Mouse (Mus musculus) thymus, adult 18-20 months (tissue): ENCODE results near the gene Gm21964.

Source experiments
- DNase-seq, 2 experiments: peaks; one replicate each; pipeline ENCODE4 v3.0.0; 2022; ENCODE audit warnings: mixed read lengths in 2 of 2

The Gm21964 gene

DNA sequence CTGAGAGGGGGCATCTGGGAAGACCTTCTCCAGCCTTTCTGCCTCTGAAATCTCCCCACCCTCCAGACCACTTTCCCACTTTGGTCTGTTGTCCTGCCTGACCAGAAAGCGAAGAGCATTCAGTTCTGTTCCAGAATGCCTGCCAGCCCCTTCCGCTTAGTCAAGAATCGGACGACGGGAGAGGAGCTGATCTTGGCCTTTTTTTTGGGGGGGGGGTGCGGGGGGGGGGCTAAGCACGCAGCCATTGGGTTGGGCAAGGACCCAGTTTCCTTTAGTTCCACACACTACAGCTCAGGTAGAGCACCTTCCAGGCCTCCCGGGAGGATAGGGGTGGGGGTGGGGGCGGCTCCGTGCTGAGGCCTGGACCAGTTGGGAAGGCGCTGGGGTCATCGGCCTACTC is at the start of gene Gm21964:
Gm21964 (plus strand) TSS at position 301 of the 400 bp plus-strand sequence.
- no peak for DNase-seq

GRCm38 (mm10) chr8:110051208-110051607 is 49.8 kb upstream of the Gm21964 start:
- no peak for DNase-seq

- no peak for DNase-seq
These were observed 42.8 kb upstream of the Gm21964 start for GRCm38 (mm10) chr8:110058207-110058606.

DNA sequence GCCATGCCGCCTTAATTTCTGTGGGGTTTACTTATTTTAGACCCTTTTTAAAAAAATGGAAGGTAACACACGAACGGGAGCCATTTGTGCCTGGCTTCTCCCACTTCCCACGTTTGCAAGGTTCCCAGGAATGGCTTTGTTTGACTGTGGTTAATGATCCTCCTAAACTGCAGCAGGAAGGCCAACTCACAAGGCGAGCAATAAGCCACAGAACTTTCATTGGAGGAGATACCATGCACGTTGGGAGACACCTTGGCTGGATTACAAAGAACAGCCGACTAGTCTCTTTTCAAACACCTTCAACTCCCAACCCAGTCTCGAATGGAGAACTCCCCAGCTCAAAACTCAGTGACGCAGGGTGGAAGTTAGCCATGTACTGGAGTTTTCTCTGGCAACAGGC is 36.8 kb upstream of the Gm21964 start:
- no peak for DNase-seq

- DNase-seq, result no peak
These were observed 36.2 kb upstream of the Gm21964 start for GRCm38 (mm10) chr8:110064606-110065365.

GRCm38 (mm10) chr8:110065676-110066075 is 35.3 kb upstream of the Gm21964 start:
- DNase-seq, result no peak

DNA sequence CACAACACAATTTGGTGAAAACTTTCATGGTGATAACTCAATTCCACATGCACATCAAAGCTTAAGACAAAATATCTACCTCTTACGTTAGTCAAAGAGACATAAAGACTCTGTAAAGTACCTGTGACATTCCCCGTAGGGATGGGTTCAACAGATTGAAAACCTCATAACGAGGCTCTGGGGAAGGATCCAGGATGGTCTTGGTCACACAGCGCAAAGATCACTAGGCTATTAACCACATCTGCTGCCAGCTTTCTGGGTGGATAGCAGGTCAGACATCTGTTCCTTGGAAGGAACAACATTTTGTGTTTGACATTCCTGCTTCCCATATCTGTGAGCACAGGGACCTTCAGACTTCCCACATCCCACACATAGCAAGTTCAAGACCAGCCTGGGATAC is 31.3 kb upstream of the Gm21964 start:
- no peak for DNase-seq

DNA sequence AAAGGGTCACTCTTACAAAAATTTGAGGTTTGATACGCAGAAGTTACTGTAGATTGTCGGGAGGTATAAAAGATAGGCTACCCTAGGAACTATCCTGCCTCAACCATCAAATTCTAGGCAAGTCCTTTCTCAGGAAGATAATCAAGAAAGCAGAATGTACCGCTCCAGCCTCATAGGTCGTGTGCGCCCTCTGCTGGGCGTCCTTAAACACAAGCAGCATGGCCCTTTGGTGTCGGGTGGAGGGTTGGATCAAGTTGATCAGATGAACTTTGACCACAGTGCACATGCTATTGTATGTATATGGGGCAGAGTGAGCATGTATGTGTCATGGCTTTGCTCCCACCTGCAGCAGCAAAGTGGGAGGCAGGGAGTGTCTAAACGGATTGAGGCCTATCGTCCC is 29.4 kb upstream of the Gm21964 start:
- DNase-seq, result no peak

DNA sequence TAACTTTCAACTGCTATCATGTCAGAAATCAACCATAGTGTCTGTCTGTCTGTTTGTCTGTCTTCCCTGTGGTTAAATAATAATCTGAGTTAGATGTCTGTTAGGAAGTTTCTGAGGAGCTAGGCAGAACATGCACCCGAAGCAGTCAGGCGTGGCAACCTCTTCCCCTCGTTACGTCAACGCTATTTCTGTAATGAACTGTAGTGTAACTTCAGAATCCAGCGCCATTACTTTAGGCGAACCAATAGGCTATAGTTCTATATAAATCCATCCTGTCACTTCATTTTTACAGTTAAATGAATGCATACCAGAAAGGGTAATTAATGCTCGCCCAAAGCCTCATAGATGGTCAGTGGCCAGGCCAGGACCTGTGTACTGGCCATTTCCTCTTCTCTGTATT is 26.5 kb upstream of the Gm21964 start:
- no peak for DNase-seq

DNA sequence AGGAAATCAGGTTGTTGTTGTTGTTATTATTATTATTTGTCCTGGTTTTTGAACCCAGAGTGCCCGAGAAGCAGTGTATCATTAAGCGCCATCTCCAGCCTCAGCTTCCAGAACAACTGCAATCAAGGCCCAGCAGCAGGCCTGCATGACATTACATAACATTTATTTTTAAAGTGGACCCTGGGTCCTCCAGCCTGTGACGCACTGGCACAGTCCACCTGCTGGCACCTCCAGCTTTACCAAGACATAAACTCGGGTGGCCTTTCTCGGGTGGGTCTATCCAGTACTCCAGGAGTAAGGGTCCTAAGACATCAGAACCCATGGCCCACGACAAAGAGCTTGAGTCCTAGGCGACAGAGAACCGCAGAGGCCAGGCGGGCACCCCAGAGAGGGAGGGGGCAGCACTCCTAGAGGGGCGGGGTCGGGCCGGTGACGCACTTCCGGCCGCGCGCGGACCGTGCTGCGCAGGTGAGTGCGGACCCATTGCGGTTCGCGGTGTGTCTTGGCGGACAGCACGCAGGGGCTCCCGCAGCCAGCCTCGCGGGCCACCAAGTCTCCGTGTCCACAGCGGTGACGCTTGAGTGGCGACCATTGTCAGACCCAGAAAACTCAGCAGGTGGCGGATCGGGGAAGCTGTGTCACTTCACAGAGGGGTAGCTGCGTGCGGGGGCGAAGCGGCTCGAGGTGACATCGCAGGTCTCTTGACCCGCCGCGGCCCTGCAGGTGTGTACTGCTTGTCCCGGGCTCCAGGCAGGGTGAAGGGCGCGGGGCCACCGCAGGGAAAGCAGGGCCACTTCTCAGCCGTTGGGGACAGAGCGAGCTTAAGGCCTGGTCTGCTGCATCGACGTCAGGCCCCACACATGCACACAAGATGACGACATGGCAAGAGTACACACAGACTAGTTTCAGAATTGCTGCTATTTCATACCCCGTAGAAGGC is 21.5 kb upstream of the Gm21964 start, which contains the start of gene Zfp612:
Zfp612 (plus strand) TSS at position 465 of the 940 bp plus-strand sequence.
- no peak for DNase-seq

DNA sequence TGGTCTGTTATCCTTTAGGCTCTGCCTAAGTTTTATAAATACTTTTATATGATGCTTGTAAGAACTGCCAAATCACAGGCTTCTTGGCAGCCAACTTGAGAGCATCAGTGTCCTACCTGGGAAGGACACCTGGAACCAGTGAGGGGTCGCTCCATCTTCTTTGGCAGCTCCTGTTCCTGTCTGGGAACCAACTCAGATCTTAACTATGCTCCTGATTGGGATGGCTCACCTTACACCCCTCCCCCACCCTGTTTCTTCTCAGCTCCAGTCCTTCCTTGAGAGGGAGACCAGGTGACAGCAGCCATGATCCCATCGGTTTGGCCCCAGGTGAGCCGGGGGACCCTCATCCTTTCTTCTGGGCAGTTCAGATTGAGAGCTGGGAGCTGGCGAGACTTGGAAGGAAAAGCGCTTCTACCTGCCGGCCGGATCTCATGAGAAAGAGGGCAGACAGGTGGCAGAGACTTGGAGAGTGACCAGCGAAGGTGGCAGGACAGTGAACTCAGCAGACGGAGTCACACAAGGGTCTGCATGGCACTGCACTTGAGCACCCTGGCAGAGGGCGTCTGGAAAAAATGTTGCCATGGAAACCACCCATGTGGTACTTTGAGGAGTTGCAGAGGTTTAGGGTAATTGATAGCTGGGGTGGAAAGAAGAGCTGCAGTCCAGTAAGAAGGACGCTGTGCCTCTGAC is 18.4 kb upstream of the Gm21964 start:
- no peak for DNase-seq

- no peak for DNase-seq
These were observed 9.1 kb upstream of the Gm21964 start for GRCm38 (mm10) chr8:110091869-110092268.

GRCm38 (mm10) chr8:110101676-110102075 is 669 bp downstream of the Gm21964 start:
- DNase-seq, result no peak

GRCm38 (mm10) chr8:110102653-110103052 is 1.6 kb downstream of the Gm21964 start, which contains the start of gene Gm17720:
Gm17720 (minus strand) TSS chr8:110102753.
- no peak for DNase-seq

DNA sequence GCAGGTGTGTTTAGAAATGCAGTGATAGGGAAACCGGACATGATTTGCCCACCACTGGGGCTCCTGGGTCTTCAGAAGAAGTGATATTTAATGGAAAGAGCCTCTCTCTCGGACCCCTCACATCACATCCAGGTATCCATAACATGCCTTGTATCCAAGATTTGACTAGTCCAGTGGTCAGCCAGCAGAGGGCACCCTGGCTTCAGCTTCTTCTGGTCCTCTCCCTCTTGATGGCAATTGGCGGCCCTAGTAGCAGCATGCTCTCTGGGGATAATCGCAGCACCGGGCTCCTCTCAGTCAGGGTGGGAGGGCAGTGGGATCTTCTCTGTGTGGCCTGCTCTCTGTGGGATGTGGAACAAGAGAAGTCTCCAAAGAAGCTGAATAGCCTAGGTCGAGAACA is 18.7 kb downstream of the Gm21964 start:
- no peak for DNase-seq

DNA sequence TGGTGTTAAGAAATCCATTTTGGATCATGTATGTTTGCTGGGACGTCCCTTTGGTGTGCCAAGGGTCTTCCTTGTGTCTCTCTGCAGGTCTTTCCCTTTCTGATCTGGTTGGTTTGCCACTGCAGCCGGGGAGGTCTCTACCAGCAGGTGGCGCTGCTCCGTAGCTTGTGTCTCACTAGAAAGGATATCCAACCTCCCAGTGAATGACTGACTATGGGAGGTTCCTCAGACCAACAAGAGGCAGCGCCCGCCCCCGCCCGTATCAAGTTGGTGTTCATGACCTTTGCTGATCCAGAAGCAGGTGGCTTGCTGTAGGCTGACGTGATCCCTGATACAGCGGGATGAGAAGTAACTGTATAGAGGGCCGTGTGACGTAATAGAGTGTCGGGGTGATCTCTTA is 29.5 kb downstream of the Gm21964 start:
- peak in 1 of 2 experiments; percentile 6 for DNase-seq

DNA sequence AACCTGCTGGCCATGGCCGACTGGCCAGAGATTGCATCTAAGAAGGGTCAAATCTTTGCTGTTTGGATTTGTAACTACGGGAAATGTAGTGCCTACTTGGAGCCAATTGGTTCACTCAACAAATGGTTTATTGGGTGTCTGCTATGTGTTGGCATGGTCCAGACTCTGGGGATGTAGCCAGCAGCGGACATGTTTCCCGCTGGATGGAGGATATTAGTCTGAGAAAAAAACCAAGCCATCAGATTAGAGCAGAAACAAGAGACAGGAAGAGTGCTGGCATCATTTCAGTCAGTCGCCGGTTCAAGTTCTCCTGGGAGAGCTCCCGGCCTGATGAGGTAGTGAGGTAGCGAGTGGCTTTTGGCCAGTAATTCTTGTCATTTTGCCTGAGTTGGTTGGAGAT is 33.2 kb downstream of the Gm21964 start:
- no peak for DNase-seq

DNA sequence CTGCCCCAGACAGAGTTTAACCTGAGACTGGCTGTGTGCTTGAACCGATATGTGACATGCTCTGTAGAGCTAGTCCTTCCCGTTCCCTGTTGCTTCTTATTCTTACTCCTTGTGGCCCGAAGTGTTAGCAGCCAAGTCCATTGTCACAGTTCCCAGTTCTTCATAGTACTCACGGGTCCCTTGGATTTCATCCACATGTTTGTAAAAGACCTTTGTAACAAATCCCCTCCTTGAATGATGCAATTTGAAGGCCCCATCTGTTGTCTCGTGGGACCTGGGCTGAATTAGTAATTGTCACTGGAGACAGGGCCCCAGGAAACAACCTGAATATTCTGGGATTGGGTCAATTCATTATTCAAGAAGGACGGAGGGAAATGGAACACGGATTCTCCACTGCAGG is 34.5 kb downstream of the Gm21964 start:
- DNase-seq, result no peak

- DNase-seq, result no peak
These were observed 39.1 kb downstream of the Gm21964 start for GRCm38 (mm10) chr8:110140156-110140555.

GRCm38 (mm10) chr8:110140770-110141169 is 39.8 kb downstream of the Gm21964 start:
- DNase-seq, result no peak

- no peak for DNase-seq
These were observed 44.5 kb downstream of the Gm21964 start for GRCm38 (mm10) chr8:110145538-110145937.

DNA sequence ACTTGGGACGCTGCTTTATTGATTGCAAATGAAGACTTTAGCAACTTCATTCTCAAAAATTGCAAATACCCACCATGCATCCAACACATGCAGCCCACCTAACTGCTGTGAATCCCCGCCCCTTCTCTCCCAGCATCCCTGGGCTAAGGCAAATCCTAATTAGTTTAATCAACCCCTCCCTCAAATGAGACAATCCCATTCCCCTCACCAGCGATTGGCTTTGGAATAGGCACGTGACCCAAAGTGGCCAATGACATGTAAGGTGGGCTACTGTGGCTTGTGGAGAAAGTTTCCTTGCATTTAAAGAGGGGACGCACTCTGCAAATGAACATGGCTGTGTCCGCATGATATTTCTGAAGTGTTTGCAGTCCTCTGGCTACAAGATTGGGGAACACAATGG is 51.9 kb downstream of the Gm21964 start:
- DNase-seq, result no peak
